Mouse (Mus musculus): ENCODE data around the gene Aldh2.
"Not testable (repeated sequence)": the region's sequence is repeated elsewhere in the genome, so short reads cannot be mapped to it uniquely, and the experiment has no call there.

Gene Aldh2

DNA sequence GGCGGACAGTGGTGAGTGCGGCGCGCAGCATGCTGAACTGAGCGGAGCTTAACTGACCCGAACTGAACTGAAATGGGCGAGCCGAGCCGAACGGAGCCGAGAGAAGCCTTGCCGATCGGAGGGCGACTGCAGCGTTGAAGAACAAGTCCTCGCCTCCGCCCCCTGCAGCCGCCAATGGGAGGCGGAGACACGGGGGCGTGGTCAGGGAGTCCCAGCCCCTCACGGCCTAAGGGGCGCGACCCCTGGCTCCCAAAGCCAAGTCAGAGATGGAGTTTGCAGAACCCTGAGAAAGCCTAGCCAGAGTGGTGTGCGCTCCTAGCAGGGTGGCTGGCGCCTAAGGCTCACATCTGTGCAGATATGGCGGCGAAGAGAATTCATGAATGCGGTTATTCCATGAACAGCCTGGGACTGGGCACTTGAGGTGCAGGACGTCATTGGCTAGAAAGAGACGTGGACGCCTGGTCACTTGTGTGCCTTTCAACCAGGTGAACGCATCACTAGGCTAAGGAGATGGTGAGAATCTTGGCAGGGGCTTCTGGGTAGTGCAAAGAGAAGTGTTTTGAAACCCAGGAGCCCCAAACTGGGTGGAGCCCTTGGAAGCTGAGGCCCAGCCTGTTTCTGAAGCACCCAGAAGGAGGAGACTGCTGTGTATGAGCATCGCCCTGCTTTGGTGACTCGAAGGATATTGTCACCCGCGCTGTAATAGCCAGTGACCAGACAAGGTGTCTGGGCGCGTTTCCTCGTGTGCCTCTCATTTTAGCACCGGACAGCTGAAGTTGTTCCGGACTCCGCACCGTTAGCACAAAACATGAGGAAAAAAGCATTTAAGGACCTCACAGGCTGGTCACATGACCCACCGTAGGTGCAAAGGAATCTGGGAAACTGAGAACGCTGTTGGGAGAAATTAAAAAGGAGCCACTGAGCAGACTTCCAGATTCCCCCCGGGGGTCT is at the start of gene Aldh2:
Gene Aldh2, minus strand, starts transcription at position 374 of the 951 bp plus-strand sequence.
- peak; percentile 75 for ATAC-seq (ENCODE audit: low TSS enrichment)

DNA sequence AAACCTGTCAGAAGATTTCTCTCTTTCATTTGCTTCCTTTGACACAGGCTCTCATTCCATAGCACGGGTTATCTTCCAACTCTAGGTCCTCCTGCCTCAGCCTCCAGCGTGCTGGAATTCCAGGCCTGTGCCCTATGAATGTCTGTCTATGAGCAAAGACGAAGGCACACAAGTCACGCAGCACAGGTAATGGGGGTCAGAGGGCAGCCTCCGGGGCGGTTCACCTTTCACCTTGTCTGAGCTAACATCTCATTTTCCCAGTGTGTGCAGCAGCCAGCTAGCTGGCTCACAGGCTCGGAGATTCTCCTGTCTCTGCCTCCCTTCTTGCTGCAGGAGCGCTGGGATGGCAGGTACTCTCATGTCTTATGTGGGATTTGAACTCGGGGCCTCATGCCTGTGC is 46.0 kb upstream of the Aldh2 start:
- no peak for ATAC-seq (ENCODE audit: low TSS enrichment)

DNA sequence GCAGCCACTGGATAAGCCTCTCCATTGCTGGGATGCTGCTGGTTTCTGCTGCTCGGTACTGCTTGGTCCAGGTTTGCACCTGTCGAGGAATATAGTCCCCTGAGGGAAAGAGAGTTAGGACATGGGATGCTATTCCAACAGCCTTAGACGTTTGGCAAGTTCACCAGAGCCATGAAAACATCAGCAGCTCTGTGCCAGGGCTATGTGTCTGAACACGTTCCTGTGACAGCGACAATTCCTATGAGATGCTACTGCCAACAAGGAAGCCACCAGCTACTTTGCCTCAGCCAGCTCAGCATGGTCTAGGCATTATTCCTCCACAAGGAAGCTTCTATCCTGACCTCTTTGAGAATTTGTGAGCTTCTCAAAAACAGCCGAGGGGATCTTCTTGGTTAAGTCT is 43.7 kb upstream of the Aldh2 start:
- no peak for ATAC-seq (ENCODE audit: low TSS enrichment)

DNA sequence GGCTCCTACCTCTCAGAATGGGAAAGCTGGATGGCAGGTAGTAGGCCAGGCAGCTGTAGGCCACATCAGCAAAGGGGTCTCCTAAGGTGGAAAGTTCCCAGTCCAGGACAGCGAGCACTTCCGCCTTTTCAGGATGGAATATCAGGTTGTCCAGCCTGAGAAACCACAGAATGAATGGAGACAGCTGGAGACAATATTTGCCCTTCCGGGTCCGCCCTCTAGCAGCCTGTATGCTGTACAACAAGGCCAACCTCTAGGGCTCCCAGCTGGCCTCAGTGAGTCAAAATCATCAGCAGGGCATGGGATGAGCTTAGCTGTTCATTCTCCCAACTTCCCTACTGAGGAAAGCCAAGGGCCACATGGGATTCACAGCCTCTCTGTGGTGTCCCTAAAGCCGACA is 41.0 kb upstream of the Aldh2 start:
- no peak for ATAC-seq (ENCODE audit: low TSS enrichment)

DNA sequence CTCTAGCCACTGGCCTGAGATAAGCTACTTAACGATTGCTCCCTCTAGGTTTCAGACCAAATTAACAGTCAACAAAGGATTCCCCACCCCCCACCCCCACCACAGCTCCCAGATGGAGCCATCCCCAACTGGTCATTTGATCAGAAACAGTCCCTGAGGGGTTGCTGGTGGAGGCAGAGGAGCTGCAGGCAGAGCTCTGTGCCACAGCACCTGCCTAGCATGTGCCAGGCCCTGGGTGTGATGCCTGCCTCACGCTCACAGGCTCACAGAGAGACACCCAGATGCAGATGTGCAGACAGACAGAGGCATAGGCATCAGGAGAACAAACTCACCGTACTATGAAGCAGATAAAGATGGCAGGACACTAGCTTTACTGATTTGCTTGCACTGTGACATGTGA is 39.2 kb upstream of the Aldh2 start:
- no peak for ATAC-seq (ENCODE audit: low TSS enrichment)

DNA sequence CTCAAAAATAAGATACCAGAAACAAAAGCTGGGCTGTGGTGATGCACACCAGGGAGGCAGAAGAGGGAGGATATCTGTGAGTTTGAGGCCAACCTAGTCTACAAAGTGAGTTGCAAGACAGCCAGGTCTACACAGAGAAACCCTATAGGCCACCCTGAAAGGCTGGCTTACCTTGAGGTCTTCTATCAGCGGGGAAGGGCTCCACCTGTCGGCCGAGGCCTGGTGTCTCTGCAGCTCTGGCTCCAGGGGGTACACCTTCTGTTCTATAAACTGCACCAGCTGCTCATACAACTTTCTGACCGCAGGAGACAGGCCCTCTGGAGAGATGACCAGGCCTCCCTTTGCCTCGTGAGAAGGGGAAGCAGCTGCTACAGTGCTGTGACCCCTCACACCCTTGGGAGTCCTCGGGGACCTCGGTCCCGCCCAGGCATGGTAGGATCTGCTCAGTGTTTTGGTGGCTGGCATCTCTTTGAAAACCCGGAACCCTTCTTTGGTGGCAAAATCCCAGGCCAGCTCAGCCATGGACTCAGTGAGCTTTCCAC is 37.6 kb upstream of the Aldh2 start:
- ATAC-seq (ENCODE audit: low TSS enrichment): not testable (repeated sequence)

DNA sequence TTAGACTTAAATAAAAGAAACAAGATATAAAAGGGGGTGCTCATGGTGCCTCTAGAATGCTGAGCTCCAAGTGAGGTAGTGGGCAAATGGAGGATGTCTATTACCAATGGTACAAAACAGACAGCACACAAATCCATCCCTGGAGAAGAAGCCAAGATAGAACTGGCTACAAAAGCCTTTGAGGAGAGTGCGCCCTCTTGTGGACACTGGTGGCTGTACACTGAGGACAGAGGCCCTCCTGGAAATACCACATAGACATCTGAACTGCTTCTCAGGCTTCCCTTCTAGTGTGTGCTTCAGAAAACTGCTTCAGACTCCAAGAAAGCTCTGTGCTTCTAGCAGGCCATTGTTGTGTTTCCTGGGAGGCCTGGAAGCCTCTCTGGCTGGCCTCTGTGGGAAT is 34.2 kb upstream of the Aldh2 start:
- ATAC-seq (ENCODE audit: low TSS enrichment): no peak; the same call in 1 of the 2 replicates

DNA sequence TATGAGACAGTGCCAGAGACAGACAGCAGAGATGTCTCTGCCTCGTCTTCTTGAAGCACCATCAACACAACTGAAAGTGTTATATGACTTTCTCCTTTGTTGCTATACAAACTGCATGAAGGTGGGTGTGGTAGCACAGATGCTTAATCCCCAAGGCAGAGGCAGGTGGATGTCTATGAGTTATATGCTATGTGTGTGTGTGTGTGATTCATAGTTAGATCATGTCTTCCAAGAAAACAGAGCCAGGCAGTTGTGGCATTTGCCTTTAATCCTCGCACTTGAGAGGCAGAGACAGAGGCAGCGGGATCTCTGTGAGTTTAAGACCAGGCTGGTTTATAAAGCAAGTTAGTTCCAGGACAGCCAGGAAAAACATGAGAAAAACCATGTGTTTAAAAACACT is 29.6 kb upstream of the Aldh2 start:
- ATAC-seq (ENCODE audit: low TSS enrichment): no peak

DNA sequence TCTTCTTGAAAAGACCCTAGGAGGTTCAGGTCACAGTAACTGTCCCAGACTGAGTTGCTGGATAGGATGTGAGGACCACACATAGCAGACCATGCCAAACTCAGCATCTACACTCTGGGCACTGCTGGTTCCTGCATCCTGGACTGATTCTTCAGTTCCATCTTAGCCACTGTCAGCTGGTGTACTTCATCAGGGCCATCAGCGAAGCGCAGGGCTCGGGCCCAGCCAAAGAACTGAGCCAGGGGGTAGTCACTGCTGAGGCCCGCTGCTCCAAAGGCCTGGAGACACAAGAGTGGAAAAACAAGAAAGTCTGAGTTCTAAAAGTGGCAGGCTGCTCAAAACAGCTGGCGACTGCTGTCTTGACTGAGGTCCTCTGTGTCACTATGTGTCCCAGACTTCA is 27.5 kb upstream of the Aldh2 start:
- ATAC-seq (ENCODE audit: low TSS enrichment): no peak

DNA sequence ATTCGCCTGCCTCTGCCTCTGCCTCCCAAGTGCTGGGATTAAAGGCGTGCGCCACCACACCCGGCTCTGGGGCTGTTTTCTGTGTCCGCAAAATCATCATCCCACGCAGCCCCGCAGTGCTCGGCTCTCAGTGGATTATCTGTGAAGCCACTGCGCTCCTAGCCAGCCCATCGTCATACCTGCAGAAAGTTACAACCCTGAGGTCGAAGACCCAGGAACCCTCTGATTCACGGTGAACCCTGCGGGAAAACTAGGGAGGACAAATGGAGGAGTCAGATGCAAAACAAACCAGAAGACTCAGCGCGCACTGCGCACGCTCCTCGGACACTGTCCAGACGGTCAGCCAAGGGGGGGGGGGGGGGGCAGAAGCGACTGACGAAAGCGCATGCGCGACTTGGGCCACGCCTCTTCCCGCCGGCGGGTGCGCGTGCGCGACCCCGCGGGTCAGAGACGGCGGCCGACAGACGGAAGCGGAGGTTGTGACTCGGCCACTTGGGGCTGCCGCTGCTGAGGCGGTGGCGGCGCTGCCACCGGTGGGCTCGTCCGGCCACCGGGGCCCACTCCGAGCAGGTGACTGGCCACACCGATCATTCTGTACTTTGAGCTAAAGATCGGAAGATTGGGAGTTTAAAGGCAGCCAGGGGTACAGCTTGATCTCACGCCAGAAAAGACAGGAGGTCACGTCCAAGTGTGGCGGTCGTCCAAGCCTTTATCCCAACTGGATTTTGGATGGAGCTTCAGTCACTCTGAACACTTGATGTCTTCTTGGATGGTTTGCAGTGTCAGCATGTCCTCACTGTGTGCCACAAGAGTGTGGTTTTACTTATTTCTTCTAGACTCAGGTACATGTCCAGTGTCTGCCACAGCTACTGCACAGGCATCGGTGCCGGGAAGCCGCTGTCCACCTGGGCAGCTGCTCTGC is 25.2 kb upstream of the Aldh2 start, which contains the start of gene Acad12:
Gene Acad12, minus strand, starts transcription at position 347 of the 922 bp plus-strand sequence.
- peak; percentile 70; the same call in 1 of the 2 replicates for ATAC-seq (ENCODE audit: low TSS enrichment)

DNA sequence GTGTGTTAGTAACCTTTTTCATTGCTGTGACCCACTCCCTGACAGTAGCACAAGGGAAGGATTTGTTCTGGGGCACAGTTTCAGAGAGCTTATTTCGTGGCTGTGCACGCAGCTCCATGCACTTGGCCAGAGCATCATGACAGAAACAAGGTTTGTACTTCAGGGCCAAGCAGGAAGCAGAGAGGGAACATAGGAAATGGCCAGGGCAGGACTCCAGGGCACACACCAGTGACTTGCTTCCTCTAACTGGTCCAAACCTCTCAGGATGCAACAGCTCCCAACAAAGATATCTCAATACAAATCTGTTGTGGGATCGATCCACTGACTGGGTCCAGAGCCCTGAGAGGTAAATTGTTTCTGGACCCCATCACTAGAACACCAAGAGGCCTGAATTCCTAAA is 21.3 kb upstream of the Aldh2 start:
- not testable (repeated sequence) for ATAC-seq (ENCODE audit: low TSS enrichment)

DNA sequence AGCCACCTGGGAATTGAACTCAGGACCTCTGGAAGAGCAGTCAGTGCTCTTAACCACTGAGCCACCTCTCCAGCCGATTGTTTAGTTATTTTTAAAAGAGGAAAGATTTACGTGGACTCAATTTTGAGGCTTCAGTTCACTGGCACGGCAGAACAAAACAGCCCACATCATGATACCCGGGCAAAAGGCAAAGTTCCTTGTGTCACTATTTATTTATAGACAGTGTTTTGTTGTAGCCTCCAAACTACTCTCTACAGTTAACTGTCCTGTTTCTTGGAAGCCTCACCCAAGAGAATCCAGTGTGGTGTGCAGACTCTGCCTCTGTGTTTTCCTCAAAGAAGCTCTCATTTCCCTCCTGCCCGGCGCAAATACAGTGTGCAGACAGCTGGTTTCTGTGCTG is 18.4 kb upstream of the Aldh2 start:
- no peak for ATAC-seq (ENCODE audit: low TSS enrichment)

DNA sequence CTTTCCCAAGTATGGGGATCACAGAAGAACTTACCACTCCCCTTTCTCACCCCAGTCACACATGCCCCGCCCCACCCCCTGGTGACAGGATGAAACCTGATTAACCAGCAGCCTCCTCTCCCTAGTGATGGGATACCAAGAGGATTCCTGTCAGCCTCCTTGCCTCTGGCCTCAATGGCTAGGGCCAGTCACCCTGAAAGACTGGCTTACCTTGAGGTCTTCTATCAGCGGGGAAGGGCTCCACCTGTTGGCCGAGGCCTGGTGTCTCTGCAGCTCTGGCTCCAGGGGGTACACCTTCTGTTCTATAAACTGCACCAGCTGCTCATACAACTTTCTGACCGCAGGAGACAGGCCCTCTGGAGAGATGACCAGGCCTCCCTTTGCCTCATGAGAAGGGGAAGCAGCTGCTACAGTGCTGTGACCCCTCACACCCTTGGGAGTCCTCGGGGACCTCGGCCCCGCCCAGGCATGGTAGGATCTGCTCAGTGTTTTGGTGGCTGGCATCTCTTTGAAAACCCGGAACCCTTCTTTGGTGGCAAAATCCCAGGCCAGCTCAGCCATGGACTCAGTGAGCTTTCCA is 16.0 kb upstream of the Aldh2 start:
- ATAC-seq (ENCODE audit: low TSS enrichment): not testable (repeated sequence)

DNA sequence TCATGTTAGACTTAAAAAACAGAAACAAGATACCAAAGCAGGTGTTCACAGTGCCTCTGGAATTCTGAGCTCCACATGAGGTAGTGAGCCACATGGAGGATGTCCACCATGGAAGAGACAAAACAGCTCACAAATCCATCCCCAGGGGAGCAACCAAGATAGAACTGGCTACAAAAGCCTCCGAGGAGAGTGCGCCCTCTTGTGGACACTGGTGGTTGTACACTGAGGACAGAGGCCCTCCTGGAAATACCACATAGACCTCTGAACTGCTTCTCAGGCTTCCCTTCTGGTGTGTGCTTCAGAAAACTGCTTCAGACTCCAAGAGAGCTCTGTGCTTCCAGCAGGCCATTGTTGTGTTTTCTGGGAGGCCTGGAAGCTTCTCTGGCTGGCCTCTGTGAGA is 12.5 kb upstream of the Aldh2 start:
- ATAC-seq (ENCODE audit: low TSS enrichment): peak; percentile 79; the same call in 1 of the 2 replicates

DNA sequence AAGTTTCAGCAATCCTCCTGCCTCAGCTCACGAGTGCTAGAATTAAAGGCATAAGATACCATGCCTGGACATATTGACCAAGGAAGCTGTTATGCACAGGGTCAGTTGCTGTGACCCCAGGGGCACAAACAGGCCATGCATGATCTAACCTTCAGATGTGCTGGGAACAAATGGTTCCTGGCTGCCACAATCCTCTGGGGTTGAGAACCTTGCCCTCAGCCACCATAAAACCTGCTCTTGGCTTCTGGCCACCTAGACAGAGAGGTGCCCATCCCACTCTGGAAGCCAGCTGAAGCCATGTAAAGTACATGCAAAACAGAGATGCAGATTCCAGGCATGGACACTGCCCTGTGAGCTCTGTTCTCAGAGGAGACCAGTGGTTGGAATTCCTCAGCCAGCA is 10.2 kb upstream of the Aldh2 start:
- not testable (repeated sequence) for ATAC-seq (ENCODE audit: low TSS enrichment)

DNA sequence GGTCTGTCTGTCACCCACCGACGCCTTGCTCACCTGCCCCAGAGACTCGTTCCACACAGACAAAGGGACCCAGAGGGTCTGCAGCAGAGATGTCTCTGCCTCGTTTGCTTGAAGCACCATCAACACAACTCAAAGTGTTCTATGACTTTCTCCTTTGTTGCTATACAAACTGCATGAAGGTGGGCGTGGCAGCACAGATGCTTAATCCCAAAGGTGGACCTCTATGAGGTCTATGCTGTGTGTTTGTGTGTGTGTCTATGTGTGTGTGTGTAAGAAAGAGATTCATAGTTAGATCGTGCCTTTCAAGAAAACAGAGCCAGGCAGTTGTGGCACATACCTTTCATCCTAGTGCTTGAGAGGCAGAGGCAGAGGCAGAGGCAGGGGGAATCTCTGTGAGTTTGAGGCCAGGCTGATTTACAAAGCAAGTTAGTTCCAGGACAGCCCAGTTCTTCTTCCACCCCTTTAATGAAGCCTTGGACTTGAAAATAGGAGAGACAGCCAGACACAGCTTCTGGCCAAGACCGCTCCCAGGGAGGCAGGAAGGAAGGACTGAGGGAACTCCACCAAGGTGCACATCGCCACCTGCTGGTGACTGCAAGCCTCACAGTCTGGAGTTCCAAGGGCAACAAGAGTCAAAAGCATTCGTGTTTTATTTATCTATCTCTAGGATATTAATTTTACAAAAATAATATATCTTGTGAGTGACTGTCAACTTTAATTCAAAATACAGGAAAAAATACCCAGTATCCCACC is 8.1 kb upstream of the Aldh2 start:
- ATAC-seq (ENCODE audit: low TSS enrichment): peak; percentile 79

DNA sequence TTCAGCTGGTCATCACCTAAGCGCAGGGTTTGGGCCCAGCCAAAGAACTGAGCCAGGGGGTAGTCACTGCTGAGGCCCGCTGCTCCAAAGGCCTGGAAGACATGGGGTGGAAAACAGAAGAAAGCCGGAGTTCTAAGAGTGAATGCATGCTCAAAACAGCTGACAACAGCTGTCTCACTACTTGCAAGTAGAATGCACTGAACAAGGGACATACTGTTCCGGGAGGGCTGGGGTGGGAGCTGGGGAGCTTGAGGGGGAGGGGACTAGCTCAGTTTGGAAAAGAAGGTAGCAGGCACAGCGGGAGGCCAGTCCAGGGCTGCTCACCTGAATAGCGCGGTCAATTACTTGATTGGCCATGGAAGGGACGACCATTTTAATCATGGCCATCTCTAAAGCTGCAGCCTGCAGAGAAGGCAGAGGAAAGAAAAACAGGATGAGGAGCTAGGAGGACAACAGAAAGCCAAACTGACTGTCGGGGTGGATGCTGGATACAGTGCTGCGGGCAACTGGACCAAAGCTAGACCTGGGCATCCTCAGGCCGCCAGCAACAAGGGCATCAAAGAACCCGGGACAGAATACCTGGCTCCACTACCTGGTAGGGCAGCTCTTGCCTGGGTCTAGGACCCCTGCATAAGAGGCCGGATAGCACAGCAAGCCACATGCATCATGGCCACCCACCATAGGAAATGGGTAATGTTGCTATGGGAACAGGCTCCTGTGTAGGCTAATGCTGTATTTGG is 5.4 kb upstream of the Aldh2 start:
- no peak for ATAC-seq (ENCODE audit: low TSS enrichment)

DNA sequence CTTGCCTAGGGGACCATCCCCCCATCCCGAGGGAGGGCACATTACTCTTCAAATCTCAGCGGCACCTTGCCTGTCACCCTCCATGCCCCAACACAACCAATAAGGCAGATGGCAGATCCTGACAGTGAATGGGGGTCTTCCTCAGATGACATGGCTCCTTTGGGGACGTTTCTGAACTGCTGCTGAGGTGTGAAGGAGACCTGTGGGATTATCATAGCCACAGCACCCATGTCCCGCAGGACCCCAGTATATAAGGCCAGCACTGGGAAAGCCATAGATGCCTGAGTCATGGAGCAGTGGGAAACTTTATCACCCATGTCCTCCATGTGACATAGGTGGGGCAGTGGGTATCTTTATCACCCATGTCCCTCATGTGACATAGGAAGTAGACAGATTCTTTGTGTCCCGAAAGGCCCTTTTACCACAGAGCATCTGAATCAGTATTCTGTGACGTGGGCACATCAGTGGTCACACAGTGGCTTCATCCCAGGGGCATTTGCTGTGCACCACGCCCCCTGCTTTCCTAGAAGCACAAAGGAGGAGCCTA is 4.4 kb upstream of the Aldh2 start:
- no peak for ATAC-seq (ENCODE audit: low TSS enrichment)

DNA sequence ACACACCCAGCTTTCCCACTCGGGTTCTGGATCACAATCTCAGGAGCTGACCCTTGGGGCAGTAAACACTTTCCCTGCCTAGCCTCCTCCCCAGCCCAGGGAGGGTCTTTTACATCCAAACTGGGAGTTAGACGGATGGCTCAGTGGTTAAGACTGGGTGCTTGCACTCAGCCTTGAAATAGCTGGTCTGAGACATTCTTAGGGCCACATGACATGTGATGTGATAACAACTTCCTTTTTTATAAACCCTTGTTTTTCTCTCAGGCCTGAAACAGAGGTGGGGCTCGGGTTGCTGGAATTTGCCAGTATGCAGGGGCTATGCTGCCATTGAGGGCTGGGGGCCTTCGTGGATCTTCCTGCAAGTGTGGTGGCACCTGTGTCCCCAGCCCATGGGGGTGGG is 3.7 kb upstream of the Aldh2 start:
- ATAC-seq (ENCODE audit: low TSS enrichment): no peak

DNA sequence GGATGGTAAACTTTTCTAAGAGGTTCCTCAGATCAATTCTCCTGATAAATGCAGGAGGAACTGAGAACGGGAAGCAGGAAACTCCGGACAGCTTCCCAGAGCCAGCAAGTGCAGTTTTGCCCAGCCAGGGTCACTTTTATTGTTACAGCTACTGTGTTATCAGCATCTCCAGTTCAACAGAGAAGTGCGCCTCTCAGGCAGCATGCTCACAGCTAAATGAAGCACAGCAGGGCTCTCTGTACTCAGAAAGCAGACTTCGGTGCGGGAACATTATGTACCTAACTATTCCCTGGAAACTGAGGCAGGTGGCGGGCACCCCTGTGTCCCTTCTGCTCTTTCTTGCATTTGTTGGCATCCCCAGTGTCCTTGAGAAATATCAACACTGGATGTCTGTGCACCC is 2.6 kb upstream of the Aldh2 start:
- no peak for ATAC-seq (ENCODE audit: low TSS enrichment)

Data from frontal cortex, adult (tissue).